Mouse (Mus musculus): ENCODE measurements at regions not wholly inside any gene's neighbourhood (a gene's known extent, or its start where the extent isn't known, plus 50 kb on each side); places are given as distances from the start of the nearest gene placed in this dataset.
A peak's percentile ranks its signal among the peaks of the same experiment; 100 is the strongest.

DNA sequence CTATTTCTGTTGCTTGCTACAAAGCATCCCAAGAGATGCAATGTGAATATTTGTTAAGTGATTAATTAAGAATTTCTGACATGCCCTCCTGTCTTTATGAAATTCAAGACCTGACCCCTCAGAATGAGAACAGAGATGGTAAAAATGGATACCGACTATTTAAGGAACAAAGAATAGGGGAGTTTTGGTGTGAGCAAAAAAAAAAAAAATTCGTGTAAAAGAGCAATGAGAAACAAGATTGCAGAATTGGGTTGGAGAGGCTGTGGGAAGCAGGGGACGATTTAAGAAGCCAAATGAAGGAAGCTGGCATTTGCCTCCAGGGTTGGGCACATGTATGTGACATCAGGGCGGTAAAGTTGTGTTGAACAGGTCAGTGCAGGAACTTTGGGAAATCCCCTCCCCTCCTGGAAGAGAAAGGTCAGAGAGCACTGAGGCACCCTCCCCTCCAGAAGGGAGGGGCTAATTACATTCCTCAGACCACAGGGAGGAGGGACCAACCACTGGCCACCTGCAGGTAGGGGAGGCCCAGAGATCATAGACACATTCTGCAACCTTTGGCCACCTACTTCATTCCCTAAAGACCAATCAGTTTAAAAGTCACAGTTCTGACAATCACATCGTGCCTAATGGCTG is 212.3 kb upstream of the Ankrd55 start:
- DNase-seq (ENCODE audit: low read depth): no peak

DNA sequence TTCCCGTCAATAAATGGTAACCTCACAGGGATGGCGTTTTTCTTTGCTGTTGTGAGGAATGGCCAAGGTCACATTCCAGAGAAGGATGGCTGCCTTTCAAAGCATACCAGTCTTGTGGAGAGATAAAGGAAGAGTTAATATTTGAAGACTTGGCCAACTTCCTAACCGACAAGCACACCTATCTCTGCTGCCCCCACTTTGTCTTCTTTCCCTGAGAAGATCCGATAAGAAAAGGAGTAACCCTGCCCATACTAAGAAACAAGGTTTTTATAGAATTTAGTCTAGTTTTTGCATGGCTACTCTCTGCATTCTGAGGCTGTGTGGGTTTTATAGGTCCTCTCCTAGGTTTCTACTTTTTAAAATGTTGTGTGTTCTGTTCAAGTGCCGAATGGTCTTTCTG is 210.2 kb upstream of the Ankrd55 start:
- DNase-seq (ENCODE audit: low read depth): no peak

DNA sequence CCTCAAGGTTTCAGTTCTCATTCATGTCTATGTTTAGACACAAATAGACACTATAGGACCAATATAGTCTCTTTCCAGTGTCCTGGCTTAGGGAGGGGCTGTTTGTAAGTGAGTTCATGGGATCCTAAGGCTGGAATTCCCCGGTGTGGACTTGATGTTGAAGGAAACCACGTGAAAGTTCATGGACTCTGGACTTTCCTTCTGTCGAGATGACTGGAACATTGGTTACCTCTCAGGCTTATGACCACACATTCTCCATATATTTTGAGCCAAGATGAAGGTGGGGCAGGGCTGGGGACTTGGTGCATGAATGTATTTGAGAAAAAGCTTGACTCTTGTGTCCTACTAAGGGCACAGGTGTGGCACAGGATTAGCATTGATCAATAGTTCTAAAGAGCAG is 206.3 kb upstream of the Ankrd55 start:
- DNase-seq (ENCODE audit: low read depth): no peak

DNA sequence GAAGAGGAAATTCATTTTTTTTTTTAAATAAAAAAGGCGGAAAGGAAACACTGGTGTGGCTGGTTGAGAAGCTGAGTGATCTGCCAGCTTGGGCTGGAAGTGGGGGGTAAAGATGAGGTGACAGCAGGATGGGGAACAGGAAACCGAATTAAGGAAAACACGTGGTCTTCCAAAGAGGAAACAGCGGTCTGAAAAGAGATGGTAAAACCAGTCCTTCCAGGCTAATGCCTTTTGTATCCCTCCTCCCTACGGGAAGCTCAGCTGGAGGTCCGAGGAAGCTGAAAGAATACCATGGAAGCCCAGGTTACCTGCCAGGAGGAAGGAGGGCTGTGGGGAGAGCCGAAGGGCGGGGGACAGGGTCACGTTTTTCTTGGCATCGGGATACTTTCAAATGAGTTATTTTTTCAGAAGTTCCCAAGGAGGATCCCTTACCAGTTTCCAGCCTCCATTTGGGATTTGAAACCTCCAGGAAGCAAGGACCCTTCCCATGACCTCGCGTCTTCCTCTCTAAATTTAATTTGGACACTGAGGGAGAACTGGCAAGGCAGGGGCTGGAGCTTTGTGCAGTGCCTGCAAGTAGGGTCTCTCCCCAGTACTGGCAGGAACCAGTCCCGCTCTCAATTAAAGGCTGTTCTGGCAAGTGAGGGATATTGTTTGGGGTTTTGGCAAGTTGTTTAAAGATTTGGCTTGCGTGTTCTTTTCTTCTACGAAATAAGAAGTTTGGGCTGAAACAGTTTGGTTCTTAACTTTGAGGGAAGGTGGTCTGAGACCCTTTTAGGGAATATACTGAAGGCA is 203.6 kb upstream of the Ankrd55 start:
- DNase-seq (ENCODE audit: low read depth): no peak

DNA sequence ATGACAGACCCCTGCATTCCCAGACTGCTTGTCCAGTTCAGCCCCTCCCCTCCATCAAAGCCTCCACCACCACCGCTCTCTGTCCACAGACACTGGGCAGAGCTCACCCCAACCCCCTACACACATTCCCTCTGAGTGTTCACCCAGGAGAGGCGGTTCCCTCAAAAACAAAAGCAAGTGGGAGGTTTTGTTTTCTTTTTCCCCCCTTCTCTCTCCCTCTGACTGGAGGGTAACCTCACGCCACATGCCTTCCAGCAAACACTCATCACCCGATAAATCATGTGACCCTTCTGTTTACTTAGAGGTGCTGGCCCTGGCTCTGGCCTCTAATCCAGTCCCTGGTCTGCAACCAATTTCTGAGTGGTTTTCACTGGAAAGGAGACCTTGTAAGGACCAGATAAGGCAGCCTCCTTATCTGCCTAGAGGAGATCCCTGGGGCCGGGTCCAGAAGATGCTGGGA is 199.9 kb upstream of the Ankrd55 start:
- no peak for DNase-seq (ENCODE audit: low read depth)

DNA sequence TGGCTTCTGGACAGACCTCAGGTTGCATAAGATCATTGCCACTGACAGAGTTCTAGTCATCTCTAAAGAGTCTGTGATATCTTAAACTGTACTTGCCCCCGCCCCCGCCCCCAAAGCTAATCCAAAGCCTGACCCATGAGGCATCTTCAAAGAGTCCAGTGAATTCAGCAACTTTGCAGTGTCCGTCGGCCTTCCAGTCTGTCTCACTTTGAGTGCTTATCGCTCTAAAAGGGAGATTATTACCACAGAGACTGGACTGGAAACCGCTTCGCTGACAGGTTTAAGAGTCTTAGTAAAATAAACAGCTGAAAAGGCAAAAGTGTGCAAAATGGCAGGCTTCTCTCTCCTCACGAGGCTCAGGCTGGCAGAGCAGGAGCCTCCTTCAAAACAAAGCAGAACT is 197.5 kb upstream of the Ankrd55 start:
- DNase-seq (ENCODE audit: low read depth): no peak

DNA sequence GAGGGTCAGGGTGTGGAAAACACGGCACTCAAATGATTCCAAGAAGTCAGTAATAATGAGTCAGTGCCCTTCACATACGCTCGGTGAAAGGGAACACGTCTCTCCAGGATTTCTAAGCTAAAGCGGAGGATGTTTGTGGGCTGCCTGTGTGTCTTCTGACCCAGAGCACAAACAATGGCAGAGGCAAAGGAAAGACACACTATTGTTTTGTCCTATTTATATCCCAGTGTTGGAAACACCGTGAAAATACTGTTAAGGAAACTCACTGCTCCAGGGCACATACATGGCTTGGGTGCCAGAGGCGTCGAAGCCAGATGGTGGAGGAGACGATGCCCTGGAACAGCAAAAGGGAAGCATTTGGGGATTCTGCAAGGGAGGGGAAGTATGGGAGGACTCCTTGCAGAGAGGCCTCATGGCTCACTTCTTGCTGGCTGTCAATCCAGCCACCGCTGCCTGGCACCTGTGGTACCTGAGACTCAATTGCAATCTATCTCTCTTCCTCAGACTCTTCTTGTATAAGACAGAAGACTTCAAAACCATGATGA is 192.6 kb upstream of the Ankrd55 start:
- DNase-seq (ENCODE audit: low read depth): no peak

DNA sequence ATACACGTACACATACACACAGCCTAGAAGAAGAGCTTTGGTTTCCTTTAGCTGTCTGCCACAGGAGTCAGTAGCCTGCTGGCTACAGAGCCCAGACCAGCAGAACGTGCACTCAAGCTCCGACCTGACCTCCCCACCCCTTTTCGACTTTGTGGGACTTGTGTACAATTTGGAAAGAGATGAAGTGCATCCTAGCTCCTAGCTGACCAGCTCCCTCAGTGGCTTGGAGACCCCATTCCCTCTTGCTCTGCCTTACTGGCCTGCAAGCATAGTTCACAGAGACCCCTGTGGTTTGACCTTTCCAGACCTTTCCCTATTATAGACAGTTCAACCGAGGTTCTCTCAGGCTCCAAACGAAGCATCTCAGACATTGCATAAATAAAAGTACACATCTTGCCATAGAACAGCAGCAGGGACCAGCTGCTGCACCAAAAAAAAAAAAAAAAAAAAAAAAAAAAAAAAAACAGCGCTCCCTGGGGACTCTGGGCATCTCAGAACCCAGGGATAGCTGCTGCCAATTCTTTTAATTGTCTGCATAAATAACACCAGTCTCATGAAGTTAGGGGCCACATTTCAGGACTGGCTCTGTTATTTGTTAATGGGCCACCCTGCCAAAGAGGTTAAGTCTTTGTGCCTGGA is 188.2 kb upstream of the Ankrd55 start:
- no peak for DNase-seq (ENCODE audit: low read depth)

DNA sequence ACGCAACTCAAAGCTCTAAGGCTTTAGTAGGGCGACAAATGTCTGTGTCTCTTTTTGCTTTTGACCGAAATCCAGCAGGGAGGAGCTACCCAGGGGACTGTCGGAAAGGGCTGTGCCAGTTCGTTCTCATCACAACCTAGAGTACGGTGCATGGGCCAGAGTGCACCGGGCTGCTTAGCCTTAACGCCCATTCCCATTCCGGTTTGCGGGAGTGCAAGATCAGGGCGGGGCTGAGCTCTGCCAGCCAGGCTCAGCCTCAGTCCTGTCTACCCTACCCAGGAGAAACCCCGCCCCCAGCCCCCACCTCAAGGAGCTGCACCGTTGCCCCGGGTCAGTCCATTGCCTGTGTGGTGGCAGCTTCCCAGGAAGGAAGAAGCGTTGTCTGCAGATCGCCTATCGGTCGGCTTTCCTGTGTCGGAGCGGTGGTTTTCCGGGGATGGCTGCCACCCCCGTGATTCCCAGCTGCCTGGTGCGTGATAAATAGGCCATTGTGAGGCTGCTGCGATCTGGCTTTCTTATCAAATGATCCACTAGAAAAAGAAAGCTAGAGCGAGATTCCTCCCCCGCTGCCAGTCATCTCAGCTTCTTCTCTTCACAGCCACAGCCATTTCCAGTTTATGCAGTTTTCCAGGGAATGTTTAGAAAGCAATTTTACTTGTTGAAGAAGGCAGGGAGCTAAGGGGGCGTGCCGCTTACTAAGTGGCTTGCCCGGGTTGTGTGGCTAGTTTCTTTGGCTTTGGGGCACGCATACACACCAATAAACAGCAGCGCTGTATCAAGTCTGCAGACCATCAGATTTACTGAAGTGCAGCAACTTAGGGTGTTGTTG is 187.4 kb upstream of the Ankrd55 start:
- peak; percentile 5 for DNase-seq (ENCODE audit: low read depth)

DNA sequence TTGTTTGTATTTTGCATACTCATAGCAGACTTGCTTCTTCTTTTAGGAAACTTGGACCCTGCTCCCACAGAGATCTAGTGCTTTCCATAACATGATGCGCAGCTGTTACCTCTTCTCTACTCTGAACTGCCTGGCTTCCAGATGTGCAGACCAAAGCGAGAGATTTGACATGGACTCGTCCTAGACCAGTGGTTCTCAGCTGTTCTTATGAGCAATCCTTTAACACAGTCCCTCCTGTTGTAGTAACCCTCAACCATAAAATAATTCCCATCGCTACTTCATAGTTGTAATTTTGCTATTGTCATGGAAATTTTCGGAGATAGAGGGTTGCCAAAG is 186.9 kb upstream of the Ankrd55 start:
- no peak for DNase-seq (ENCODE audit: low read depth)

DNA sequence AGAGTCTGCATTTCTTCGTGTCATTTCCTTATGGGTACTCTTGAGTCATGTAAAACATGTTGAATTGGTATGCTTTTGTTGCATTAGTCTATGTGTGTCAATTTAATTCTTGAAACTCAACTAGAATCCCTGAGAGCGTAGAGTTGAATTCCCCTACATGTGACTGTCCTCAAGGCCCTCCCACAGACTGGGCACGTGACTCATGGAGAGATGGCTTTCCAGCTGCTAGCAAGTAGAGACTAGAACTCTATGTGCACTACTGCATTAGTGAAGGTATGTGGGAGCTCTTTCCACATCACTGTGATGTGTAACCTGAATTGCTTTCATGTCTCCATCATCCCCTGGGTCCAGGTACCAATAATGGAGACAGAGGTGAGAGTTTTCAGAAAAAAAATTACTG is 182.3 kb upstream of the Ankrd55 start:
- DNase-seq (ENCODE audit: low read depth): no peak

DNA sequence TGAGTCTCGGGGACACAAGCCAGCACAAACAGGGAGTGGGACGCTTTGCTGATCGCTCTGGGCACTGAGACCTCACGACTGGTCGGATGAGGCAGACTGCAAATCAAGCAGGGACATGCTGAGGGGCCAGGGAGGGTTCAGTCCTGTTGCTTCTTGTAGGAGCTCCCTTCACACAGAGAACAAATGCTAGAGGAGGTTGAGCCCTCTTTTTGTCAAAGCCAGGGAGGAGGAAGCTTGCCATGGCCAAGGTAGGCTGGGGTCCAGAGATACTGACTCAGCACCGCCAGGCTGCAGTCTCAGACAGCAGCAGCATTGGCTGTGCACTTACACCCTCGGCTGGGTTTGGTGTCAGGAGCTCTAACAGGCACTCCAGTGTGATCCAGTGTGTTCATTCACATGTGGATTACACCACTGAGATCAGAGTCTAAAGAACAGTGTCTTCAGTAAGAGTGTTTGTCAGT is 173.5 kb upstream of the Ankrd55 start:
- no peak for DNase-seq (ENCODE audit: low read depth)

DNA sequence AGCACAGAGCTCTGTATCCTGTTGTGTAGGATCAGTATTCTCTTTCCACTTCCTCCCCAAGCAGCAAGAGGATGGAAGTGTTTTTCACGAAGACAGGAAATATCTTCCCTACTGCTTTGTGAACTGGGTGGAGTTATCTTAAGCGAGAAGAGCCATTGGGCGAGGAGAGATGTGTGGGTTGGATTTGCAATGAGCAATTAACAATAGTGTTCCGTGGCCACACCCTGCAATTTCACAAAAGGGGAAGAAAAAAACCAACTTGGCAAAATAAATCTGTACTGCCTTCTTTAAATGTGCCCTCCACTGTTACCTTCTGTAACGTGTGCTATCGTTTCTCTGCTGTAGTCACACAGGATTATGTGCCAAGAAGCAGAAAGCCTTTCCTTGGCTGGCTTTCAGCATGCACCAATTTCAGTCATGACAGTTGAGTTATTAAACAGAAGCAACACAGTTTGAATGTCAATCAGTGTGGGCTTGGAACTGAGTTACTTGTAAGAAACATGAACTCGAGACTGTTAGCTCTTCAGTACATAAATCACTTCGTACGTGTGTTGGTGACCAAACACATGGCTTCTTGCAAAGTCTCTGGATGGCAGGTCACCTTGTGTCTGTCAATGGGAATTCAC is 172.0 kb upstream of the Ankrd55 start:
- DNase-seq (ENCODE audit: low read depth): no peak

DNA sequence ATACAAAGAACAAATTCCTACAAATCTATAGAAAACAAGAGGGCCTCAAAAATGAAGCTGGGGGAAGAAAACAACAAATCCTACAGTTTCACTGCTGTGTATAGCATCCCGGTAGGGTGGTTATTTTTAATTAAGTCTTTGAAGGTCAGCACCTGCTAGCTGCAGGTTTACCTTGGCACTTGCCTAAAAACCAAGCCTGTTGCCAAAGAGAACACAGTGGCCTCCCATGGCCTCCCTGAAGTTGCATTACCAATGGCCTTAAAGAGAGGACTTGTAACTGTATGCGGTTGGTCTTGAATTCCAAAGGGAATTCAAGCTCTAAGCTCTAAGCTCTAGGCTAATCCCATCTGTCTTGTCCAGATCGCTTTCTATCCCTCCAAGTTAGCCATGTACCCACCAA is 169.7 kb upstream of the Ankrd55 start:
- no peak for DNase-seq (ENCODE audit: low read depth)

DNA sequence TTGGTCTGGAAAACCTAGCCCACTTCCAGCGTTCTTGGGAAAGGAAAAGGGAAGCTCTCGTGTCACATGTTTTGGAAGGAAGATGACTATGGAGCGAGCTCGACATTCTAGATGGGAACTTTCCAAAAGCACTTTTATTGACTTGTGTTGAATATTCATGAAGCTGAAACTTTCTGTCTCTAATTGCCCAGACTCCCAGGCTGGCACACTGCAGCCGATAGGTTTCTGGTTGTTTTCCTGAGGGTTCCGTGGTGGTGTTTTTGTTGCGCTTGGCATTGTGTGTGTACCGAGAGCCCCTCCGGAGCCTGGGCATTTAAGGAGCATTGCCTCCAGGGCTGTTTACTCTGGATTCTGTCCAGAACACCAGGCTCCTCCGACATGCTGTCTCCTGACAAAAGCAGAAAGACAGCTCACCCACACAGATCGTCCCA is 168.6 kb upstream of the Ankrd55 start:
- DNase-seq (ENCODE audit: low read depth): no peak

DNA sequence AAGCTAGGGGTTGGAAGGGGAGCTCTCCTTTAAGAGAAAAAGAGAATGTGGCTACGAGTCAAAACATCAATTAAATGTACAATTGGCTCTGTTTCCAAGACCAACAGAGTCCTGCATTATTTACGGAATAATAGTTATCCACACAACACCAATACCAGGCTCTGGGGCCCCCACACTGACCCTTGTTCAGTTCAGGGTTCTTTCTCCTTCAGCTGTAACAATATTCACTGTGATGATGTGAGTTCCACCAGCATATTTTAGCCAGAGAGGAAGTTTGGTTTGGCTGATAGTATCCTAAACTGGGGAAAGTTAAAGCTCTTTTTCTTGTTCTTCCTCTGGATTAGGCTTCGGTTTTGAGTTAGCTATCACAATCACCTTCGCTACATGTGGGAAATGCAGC is 167.9 kb upstream of the Ankrd55 start:
- no peak for DNase-seq (ENCODE audit: low read depth)

DNA sequence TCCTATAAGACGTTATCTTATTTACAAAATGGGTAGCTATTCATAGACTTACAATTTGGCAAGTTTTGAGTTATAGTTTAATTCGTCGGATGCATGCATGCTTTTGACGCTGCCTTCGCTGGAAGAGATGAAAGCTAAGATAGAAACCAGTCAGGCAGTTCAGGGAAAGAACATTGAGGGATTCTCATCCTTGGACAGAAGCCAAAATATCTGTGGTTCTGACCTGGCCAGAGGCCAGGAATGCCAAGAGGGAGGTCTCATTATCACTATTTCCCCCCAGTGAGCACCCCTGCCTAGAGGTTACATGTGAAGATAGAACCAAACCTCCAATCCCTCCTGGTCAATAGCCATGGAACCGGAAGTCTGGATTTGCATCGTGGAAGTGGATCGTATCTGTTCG is 167.1 kb upstream of the Ankrd55 start:
- no peak for DNase-seq (ENCODE audit: low read depth)

DNA sequence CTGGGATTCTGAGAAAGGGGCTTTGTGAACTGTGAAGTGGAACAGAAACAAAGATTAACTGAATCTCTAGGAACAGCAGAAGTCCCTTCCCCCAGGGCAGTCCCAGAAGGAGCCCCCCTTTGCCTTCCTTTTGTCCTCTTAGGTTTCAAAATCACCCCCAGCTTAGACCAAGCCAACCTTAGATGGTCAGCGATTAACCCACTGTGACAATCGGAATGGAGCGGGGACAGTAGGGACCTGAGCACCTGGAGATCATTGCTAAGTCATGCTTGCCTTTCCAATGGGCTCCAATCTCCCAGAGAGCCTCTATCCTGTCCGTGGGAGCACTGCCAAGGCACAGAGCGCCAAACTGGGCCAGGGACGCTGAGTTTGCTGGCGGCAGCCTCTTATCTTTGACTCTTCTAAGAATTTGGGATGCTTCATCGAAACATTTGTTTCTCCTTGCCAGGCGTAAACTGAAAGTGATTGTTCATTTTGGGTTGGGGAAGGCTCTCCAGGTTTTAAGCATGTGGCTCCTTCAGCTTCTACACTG is 165.3 kb upstream of the Ankrd55 start:
- DNase-seq (ENCODE audit: low read depth): no peak

DNA sequence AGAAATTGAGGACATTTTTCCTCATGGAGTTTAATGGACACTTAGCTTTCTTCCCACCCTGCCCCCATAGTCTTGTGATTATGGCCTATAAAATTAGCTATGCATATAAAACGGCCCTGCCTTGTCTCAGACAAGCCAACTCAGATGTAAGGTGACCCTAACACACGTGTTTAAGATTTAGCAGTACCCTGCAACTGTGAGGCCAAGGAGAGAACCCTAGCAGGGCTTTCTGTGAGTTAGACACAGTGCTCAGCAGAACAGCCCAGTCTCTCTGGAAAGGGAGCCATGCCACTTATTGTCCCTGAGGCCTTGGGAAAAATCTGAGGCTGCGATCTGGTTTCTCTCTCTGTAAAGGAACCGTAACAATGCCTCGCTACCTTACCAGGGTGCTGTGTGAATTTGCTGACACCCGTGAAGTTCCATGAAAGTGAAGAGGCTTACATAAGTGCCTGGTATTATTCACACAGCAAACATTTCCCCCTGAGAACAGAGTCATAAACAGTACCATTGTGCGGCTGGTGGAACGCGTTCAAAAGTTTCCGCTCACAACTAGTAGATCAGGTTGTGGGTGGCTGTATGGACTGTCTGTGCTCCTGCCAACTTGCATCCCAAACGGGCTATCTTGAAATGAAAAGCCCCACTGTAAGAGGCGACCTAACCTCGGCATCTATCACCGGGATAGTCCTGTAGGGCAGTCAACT is 162.3 kb upstream of the Ankrd55 start:
- no peak for DNase-seq (ENCODE audit: low read depth)

DNA sequence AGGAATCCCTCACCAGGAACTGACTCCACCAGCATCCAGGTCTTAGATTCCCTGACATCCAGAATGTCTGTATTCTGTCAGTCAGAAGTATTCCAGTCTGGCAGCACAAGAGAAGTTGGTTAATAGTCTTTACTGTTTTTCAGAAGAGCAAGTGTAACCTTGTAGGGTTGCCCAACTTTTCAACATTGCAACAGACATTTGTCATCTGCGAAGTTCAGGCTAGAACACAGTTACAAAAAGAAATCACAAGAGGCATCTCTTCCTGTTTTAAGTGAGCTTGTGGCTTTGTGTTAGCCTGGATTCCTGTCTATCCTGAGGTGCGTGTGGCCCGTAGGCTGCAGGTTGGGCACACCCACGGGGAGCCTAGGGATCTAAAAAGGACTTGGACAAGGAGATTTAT is 158.0 kb upstream of the Ankrd55 start:
- no peak for DNase-seq (ENCODE audit: low read depth)

DNA sequence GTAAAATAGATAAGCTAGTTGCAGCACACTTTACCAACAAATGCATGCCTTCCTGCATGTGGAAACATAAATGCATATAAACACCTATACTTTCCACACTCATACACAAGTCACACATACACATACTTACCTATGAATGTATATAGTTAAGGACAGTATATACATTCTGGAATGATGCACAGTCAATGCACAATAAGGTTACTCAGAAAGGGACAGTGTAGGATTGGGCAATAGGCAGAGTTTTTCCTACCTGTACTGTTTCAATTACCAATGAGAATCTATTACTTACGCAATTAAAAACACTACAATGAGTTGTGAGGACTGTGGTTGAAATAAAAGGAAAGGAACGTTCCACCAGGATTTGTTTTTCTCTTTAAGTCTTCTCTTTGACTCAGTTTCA is 157.5 kb upstream of the Ankrd55 start:
- no peak for DNase-seq (ENCODE audit: low read depth)
